Mouse (Mus musculus) urinary bladder, adult 2 months (tissue): ENCODE data around the gene Gm17018. TPM values are rescaled to one million over a fixed set of nuclear protein-coding genes. Genes with fewer than 3 reads are reported as not detected.

ENCODE experiments used
- DNase-seq: peaks from one replicate; pipeline ENCODE4 v3.0.0; 2022; ENCODE audit warnings: low spot score
- polyA plus RNA-seq: library from polyadenylated mRNA; depleted of rRNA; stranded (reverse); fragments of >200 nt; gene quantifications from 2 replicates; pipeline ENCODE4 v1.2.3, GENCODE M21; 2012

Gene Gm17018
- polyA plus RNA-seq, 1 experiment = 27.7 TPM

DNA sequence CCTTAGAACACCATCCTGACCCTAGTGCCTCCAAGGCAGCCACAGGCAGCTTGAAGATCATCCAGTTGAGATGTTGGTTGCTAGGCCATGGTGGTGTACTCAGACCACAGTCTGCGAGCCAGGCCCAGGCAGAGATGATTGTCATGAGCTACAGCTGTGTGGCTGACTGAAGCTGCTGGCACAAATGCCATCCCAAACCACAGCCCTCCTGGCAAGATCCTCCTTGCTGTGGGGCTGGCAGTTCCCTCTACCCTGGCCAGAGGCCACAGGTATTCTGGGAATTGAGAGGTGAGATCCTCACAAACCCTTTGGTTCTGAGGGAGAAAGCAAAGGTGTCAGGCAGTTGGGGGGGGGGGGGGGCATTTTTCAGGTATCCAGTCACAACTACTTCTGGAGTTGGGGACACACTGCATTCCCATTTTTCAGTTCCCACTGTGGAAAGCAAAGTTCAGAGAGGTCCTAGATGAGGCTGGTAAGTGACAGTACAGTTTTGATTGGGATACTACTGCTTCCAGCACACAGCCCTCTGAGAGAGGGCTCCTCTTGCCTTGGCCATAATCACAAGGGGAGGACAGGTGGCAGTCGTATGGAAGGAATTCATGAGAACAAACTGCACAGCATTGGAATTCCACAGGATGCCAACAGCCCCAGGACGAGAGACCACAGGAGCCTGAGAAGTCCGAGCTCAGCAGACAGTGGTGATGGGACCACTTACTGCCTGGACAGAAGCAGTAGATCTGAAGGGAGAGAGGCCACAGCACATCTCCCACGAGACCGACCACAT is 27.3 kb downstream of the Gm17018 start:
- DNase-seq = no peak

DNA sequence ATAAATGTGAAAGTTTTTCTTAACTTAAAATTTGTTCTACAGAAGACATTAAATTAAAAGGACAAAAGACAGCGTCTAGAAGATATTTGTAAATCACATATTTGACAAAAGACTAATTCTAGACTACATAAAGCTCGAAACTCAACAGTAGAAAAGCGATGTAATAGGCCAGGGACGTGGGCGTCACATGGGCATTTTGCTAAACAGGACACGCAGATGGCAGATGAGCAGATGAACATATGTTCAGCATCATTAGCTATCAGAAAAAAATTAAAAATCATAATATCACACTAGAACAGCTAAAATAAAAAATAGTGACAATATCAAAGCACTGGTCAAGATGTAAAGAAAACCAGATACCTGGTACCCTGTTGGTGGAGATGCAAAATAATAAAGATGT is 29.3 kb downstream of the Gm17018 start:
- no peak for DNase-seq

DNA sequence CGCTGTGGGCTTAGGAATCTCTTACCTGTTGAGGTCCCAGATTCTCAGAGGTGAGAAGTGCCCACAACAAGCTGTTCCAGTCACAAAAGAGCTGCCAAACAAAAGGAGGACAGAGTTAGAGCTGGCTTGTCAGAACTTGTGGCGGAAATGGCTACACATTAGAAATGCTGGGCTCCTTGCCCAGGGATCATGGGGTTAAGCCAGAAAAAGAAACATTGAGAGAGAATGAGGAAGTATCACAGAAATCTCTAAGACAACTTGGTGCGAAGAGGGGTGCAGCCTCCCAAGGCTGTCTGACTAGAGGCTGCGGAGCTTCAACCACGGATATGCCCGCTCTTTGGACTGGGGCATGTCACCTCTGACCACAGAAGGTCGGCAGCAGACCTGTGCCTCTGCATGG is 31.3 kb downstream of the Gm17018 start:
- DNase-seq = no peak

DNA sequence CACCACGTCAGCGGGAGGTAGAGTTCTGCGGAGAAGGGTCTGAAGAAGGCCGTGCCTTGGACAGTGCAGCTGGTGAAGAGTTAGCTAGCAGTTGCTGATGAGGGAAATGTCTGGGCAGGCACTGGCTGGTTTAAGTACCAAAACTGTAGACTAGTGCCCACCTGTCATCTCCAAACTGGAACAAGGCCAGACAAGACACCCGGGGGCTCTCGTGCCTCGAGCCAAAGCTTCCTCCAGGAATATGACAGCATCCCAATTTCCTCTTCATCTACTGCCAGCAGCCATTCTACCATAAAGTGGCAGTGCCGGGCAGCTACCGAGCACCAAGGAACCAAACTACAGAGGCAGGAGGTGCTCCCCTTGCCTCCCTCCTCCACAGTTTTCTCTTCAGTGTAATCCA is 32.5 kb downstream of the Gm17018 start:
- DNase-seq = no peak

DNA sequence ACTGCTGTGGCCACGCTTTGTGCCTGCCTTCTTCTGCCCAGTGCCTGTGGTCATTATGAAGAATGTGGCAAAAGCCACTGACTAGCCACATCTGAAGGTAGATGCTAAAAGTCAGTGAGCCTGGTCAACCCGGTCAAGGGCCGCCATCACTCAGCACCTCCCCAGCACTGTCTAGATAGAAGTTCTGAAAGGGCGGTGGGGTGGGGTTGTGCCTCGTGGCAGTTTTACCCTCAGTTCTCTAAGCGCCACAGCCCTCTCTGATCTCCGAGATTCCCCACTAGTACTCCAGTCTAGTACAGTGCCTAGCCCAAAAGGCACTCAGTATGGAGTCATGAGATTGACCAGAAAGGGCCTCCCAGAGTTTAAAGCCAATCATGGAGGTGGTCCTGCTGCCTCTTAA is 33.7 kb downstream of the Gm17018 start:
- no peak for DNase-seq

DNA sequence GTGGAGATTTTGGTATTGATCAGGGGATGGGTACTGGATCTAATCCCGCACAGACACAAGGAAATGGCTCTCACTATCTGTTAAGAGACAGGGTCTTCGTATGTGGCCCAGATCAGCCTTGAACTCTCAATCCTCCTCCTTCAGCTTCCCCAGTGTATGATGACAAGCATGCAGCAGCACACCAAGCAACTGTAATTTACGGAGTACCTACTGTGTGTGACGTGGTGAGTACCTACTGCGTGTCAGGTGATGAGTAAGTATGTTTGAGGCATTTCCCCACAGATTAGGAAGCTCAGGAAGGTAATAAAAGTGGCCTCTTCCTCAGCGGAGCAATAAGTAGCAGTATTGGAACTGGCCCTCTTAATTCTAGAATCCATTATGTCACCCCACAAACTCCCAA is 35.1 kb downstream of the Gm17018 start:
- no peak for DNase-seq

DNA sequence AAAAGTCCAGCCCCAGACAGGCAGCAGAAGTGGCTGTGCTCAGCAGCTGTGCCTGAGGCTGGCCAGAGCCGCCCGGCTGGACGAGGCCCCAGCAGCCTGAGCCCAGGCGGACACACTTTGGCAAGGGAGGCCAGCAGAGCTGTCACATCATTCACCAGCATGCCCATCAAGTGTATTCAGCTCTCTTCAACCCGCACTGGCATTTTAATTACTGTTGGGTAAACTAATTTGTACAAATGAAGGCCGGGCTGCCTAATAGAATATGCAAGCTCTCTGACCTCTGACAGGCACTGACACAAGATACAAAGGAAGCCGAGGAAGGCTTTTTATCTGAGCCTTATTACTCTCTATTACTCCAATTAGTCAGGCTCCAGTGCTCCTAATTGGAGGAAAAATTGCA is 35.6 kb downstream of the Gm17018 start:
- DNase-seq = no peak

DNA sequence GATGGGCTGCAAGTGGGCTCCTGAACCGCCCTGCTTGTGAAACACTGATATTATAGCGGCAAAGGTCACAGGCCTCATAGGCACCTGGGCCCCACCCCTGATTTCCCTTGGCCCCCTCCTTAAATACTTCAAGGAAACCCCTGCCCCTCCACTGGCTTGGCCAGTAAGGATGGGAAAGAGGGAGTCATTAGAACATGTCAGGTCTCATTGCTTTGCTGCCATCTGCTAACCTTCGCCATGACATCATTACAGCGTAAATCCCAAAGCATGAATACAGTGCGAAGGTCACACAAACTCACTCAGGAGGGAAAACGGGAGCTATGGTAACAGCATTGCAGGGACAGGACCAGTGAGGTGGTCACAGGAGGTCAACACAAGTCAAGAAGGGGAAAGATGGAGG is 36.0 kb downstream of the Gm17018 start:
- DNase-seq = no peak

DNA sequence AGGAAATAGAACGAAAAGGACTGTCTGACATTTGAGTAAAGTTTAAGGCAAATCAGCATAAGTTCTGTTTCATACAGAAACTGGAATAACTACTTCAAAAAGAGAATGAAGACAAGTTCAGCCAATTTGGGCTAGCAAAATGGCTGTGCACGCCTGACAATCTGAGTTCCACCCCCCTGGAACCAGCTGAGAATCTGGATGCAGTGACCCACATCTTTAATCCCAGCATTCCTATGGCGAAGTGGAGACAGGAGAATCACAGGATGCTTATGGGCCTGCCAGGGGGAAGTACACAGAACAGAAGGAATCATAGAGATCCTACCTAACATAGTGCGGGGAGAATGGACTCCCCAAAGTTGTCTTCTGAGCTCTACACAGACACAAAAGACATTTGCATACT is 36.7 kb downstream of the Gm17018 start:
- no peak for DNase-seq

DNA sequence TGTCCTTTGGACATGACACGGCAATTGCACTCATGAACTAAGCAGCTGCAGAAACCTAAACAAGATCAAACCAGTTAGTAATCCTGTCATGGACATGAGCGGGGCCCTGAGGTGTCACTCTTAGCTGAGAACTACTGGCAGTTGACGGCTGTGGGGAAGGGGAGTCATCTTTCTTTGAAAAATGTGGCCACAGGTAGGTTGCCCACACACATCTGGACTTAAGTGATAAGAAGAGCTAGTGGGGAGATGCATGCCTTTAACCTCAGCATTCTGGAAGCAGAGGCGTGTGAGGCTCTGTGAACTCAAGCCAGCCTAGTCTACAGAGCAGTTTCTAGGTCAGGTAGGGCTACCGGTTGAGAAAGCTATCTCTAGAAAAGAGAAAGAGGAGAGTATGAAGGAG is 42.2 kb downstream of the Gm17018 start:
- DNase-seq = no peak

DNA sequence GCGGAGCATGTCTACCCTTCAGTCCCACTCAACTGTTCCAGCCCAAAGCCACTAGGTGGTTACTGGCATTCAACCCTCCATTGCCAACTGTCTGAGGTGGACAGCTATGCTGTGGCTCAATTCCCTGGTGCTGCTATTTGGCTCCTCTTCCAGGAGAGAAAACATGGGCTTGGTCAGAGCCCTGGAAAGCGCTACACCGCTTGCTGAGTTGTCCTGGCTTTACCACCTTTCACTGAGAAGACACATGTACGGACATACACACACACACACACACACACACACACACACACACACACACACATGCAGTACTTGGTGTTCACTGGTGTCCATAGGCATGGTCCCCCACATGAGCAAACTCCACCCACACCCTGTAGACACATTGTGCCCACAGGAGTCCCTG is 46.3 kb downstream of the Gm17018 start:
- no peak for DNase-seq

DNA sequence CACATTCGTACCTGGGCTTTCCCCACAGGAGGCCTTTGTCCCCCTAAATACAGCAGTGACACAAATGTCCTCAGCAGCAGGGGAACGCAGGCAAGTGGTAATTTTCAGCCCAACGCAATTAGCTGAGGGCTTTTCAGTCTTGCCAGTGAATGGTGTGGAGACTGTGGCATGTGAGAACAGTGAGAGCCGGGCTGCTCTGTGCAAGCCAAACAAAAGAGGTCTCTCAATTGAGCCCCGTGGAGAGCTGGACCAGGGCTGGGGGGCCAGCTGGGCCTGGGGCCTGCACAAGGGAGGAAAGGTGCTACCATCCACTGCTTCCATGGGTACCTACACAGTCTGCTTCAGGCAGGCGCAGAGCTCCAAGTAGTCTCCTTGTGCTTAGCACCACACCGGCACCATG is 47.1 kb downstream of the Gm17018 start:
- no peak for DNase-seq

DNA sequence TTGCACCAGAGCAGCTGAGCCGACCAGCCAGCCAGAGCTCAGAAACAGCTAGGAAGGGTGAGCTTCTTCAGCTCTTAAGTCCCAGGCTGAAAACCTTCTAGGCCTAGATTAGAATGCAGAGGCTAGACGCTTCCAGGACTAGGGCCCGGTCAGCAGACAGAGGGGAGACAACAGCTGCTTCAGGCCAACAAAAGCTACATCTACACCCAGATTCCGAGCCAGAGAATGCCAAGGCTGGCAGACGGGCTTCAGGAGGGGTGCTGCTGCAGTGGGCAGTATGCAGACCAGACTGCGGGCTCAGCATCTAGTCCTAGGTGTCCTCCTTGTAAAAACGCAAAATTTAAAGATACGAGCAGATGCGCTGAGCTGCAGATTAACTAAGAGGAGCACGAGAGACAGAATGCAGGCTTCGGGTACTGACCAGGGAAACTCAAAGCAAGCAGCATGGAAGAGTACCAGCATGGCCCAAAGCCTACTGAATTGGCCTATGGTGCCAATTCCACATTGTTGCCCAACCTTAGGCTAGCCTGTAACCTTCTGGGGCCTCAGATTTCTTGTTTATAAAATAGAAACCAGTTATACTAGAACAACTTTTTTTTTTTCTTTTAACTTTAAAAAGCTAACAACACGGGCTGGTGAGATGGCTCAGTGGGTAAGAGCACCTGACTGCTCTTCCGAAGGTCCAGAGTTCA is 48.4 kb downstream of the Gm17018 start:
- no peak for DNase-seq

DNA sequence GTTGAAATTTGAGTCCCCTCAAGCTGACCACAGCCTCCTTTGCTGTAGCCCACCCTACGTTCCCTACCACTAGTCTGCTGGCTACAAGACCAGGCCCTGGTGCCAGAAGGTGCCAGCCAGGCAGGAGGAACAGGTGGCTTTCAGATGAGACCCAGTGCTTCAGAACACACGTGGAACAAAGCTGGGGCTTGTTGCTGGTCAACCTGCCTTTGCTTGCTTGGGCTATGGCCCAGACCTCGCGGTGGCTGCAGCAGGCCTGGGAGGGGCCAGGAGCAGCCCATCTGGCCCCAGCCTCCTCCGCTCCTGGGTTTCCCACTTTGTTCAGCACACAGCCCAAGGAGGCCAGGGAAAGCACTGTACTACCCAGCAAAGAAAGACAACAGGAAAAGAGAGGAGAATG is 50.4 kb downstream of the Gm17018 start:
- no peak for DNase-seq

DNA sequence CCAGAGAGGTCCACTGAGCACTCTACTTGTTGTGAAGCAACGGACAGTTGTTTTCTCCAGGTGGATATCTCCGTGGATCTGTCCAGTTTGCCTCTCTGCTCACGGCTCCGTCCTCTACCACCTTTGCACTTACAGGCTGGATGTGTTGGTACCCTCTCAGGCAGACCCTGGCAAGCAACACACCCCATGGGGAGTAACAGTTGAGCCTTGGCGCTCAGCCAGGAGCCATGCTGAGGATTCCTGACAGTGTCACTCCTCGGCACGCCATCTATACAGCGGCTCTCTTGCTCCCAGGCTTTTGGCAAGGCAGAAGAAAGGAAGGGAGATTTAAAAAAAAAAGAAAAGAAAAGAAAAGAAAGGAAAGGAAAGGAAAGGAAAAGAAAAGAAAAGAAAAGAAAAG is 54.0 kb downstream of the Gm17018 start:
- no peak for DNase-seq

DNA sequence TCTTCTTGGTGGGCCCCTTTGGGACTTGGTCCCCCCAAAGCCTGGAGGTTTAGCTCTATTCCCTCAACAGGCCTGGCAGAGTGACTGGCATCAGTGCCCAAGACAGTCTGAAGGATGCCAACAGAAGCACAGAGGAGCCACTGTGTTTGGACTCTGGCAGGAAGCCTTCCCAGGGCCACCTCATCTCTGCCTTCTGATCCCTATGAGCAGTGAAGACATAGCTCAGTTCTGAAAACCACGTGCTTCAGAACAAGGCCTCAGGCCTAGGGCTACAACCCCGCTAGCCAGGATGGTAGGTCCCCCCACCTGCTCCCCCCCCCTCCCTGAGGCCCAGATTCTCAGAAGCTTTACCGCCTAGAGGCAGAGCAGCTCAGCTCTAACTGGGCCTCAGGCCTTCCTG is 54.5 kb downstream of the Gm17018 start:
- no peak for DNase-seq

DNA sequence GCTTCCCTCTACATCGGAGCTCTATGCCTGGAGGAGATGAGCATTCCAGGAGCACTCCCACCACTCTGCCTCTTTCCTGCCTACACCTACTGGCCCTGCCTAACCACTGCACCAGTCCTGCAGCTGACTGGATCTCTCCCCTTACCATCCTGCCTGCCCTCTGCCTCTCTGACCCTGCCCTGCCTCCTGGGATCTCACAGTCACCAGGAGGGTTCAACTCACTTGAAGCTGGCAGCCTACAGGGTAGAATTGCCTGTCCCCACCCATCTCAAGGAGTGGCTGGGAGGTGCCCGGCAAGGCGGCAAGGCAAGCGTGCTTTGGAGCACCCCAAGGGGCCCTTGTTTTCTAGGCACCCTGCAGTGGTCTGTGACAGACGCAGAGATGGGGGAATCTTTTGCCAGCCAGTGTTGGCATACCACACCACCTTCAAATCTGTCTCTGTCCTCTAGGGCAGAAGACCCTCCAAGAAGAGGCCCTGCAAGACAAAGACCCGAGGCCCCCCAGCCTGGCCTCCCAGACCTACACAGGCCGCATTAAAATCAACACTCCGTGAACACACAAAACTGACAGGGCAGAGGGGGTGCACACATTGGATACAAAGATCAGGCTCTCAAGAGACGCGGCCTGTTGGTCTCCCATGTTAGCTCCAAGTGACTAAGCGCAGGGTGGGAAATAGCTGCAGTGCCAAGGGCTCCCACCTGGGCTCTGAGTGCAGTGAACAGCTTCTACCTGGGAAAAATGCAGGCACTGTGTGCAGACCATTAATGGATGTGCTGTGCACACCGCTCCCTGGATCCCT is 55.2 kb downstream of the Gm17018 start:
- no peak for DNase-seq

DNA sequence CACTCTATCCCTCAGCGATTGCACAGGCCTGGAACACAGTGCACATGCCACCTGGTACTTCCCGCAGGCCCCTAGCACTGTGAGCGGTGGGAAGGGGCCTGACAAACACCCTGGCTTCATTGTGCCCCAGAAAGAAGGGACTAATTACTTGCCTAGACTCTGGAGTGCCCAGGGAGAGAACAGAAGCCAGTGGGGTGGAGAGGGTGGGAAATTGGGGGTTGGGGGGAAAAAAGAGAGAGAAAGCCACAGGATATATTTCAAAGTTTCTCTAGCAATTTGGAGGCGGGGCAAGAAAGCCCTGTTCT is 55.8 kb downstream of the Gm17018 start:
- no peak for DNase-seq

DNA sequence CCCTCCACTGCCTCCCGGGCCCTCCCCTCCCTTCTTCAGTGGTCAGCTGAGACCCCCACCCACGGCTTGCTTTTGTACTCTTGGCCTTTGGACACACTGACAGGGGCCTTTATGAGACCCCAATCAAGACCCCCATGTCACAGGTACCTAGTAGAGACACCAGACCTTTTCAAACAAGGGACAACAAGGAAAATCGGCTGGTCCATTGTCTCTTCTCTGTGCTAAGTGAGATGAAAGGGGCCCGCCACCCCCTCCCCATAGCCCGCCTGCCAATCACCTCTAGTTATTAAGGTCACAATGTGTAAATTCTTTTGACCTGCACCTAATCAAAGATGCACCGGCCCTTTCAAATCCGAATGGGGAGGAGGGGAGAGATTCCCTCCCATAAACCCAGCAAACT is 56.3 kb downstream of the Gm17018 start:
- no peak for DNase-seq

DNA sequence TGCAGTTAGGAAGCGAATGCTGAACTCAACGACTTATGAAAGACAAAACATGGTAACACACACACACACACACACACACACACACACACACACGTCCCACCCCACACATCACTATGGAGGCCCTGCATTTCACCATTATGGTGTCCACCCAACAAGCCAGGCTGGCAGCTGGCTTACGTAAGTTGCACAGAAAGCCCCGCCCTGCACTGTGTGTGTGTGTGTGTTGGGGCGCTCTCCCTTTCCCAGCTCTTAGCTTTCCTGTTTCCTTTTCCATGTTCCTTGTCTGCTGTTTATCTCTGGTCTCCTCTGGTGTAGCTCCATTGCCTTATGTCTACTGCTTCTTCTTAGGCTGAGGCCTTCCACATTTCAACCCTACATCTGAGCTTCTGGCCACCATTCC is 57.8 kb downstream of the Gm17018 start:
- DNase-seq = no peak

DNA sequence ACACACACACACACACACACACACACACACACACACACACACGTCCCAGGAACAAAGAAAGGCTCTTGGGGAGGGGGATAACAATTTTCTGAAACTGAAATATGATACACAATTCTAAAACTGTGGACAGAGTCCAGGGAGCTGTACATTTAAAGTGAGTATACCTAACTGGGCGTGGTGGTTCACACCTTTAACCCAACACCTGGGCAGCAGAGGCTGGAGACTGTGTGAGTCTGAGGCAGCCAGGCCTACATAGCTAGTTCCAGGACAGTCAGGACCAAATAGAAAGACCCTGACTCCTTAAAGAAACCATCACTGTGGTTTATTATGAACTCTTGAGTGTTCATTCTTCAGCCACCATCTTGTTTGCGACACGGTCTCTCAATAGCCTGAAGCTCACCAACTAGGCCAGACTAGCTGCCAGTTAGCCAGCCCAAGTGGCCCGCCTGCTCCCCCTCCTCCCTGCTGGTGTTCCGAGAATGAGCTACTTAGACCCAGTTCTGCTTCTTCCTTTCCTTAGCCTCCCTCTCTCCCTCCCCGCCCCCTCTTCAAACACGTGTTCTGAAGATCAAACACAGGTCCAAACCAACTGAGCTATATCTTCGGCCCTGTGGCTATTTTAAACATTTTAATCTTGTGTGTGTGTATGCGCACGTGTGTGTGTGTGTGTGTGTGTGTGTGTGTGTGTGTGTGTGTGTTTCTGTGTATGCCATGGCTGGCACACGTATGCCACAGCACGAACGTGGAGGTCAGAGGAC is 59.5 kb downstream of the Gm17018 start:
- no peak for DNase-seq

DNA sequence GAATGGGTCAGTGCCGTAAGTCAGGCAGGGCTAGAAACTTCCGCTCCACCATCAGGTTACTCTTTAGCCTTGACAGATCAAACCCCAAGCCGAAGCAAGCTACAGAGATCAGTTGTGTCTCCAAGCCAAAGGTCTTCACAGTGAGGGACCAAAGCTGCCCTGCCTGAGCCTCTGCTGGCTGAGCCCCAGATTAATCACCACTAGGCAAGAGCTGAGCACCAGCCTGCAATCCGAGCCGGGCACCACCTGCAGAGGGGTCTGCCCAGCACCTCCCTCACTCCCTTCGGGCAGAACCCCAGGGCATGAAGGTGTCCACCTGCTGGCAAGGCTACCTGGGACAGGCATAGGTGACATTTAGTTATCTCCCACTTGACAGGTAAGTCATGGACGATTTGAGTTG is 60.6 kb downstream of the Gm17018 start:
- DNase-seq = no peak
